Mouse (Mus musculus) liver, postnatal 0 days (tissue): Measurements from ENCODE around the gene Rps6.

Experiments
- CTCF ChIP-seq: sonication (generic); IDR thresholded peaks from 2 replicates; pipeline ENCODE4 v1.5.1; 2016; ENCODE audit warnings: antibody characterized with exemption, low read depth
- EP300 ChIP-seq: IDR thresholded peaks from 2 replicates; pipeline ENCODE4 v1.6.1; 2016; ENCODE audit warnings: antibody characterized with exemption, low read depth, mild to moderate bottlenecking

DNA sequence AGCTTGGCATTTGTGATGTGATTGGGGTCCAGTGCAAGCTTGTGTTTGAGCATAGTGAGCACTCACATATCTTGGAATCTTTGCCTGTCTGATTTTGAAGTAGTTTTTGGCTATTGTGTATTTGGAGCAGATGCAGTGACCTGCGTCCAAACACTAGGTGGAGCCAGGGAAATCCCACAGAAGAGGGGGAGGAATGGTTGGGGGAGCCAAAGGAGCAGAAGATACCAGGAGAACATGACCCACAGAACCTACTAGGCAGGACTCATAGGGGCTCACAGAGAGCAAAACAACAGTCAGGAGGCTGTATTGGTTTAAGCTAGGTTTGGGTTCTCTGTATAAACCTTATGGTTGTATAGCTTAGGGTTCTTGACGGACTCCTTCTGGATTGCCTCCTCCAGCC lies 46.6 kb downstream of the Rps6 start:
- TF ChIP-seq EP300 (no peak), CTCF (peak; percentile 48)
